Mouse (Mus musculus) neutrophil, adult 65 days (primary cell): ENCODE results near the gene Zdhhc15. TPM values are rescaled to one million over a fixed set of nuclear protein-coding genes. Genes with fewer than 3 reads are reported as not detected.

Experiments
- total RNA-seq: library from RNA; stranded (reverse); gene quantifications from 2 replicates; pipeline ENCODE4 v1.2.4, GENCODE M21; 2023

Gene Zdhhc15
- total RNA-seq = 0.13 and 0.32 TPM in 2 replicates

GRCm38 (mm10) chrX:104670757-104671549 lies at the start of gene Zdhhc15:
TSS of gene Zdhhc15 (minus strand) at chrX:104671064.

Other genes starting within 250 kb of the Zdhhc15 start
- gene Uprt, start 188.2 kb downstream of the Zdhhc15 start, total RNA-seq = 4.8 and 5.0 TPM in 2 replicates
- gene Magee2, start 186.2 kb upstream of the Zdhhc15 start, total RNA-seq = not detected in 2 replicates